Mouse (Mus musculus) midbrain, embryonic 15.5 days (tissue): ENCODE results near the gene Gm21887. TPM values are rescaled to one million over a fixed set of nuclear protein-coding genes. Genes with fewer than 3 reads are reported as not detected.
A peak's percentile ranks its signal among the peaks of the same experiment; 100 is the strongest.
"Not testable (repeated sequence)": the region's sequence is repeated elsewhere in the genome, so short reads cannot be mapped to it uniquely, and the experiment has no call there.

Source experiments
- ATAC-seq: fragments of 200-750 bp; cut with Nextera tagmentation; replicated peaks from 2 replicates; pipeline ENCODE4 v1.8.0; 2017; ENCODE audit warnings: moderate TSS enrichment
- H3K27ac ChIP-seq: fragments of 300-500 bp; sonication (generic); 2 replicates; pipeline ENCODE4 v1.5.1; 2015; ENCODE audit warnings: mild to moderate bottlenecking, inconsistent platforms
- H3K27me3 ChIP-seq: fragments of 300-500 bp; sonication (generic); replicated peaks from 2 replicates; pipeline ENCODE4 v1.6.1; 2015; ENCODE audit warnings: inconsistent platforms
- H3K36me3 ChIP-seq: fragments of 300-500 bp; sonication (generic); replicated peaks from 2 replicates; pipeline ENCODE4 v1.6.1; 2015; ENCODE audit warnings: inconsistent platforms
- H3K4me1 ChIP-seq: fragments of 300-500 bp; sonication (generic); 2 replicates; pipeline ENCODE4 v1.6.1; 2015; ENCODE audit warnings: inconsistent platforms
- H3K4me2 ChIP-seq: fragments of 300-500 bp; sonication (generic); 2 replicates; pipeline ENCODE4 v1.6.1; 2015; ENCODE audit warnings: inconsistent platforms, mild to moderate bottlenecking, moderate library complexity
- H3K4me3 ChIP-seq: fragments of 300-500 bp; sonication (generic); 2 replicates; pipeline ENCODE4 v1.5.1; 2015; ENCODE audit warnings: mild to moderate bottlenecking, inconsistent platforms
- H3K9ac ChIP-seq: fragments of 300-500 bp; sonication (generic); 2 replicates; pipeline ENCODE4 v1.6.1; 2015; ENCODE audit warnings: mild to moderate bottlenecking, inconsistent platforms
- H3K9me3 ChIP-seq: fragments of 300-500 bp; sonication (generic); 2 replicates; pipeline ENCODE4 v1.6.1; 2016; ENCODE audit warnings: inconsistent platforms
- WGBS: fragments of 180-500 bp; shearing (Covaris S2); methylation state at CpG from one replicate; pipeline ENCODE4 v1.1.7; 2015; ENCODE audit warnings: mixed read lengths; 5-methylcytosine and 5-hydroxymethylcytosine counted together
- polyA plus RNA-seq: library from polyadenylated mRNA; unstranded; fragments of >200 nt; fragmentation: Nextera tagmentation; extraction: Ambion mirVana; gene quantifications from 2 replicates; pipeline ENCODE4 v1.2.1, GENCODE M21; 2015

The Gm21887 gene
- polyA plus RNA-seq, 1 experiment from 2014 or later = 187 TPM

DNA sequence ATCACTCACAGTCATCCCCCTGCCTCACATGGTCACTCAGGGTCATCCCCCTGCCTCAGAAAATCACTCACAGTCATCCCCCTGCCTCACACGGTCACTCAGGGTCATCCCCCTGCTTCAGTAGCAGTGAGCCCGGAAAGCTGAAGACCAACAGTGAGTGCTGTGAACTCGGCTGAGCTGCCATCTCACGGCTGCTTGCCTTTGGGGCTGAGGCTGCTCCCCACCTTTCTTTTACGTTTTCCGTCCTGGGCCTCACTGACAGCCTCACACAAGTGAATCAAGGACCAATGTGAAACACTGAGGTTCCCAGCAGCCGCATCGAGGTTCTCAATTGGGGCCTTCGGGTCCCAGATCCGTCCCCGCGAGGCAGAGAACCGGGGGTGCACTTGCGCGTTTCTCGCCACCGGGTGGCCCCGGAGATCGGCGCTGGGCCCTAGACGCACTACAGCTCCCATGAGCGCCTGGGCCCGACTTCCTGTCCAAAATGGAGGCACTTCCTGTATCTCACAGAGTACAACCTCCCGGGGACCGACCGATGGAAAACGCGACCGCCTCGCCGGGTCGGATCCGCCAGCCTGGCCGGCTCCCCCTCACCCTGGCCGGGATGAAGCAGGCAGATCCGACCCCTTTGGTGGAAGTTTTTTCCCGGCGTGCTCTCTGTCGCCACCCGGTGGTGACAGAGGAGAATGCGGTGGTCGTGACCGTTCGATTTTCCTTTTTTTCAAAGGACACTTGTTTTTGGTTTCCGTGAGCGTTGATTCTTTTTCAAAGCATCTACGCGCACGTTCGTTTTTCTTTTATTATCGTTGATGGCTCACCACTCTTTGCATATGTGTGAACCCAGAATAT, 22.7 kb upstream of the Gm21887 start:
- 53% methylated on average over 51 of the region's 51 CpGs for WGBS

GRCm38 (mm10) chrX:169987368-169987837, 22.1 kb upstream of the Gm21887 start:
- not testable (repeated sequence) for H3K4me3 ChIP-seq, H3K27ac ChIP-seq, H3K4me2 ChIP-seq, H3K4me1 ChIP-seq, H3K27me3 ChIP-seq, H3K9ac ChIP-seq
- WGBS = 84% methylated on average over 28 of the region's 28 CpGs
- peaks cover 42% of the 10 kb centered on the region for H3K9me3 ChIP-seq
- ATAC-seq = peak; percentile 34
- H3K36me3 ChIP-seq = peaks cover 39% of the 10 kb centered on the region

More for the DNA sequence above, 22.7 kb upstream of the Gm21887 start:
- H3K27ac ChIP-seq = peak overlapping the region; percentile 60
- H3K9ac ChIP-seq = peak overlapping the region; percentile 22
- H3K36me3 ChIP-seq = peaks cover 46% of the 10 kb centered on the region
- not testable (repeated sequence) for H3K27me3 ChIP-seq, H3K4me1 ChIP-seq
- H3K9me3 ChIP-seq = peaks cover 44% of the 10 kb centered on the region
- peak overlapping the region; percentile 38 for H3K4me2 ChIP-seq
- ATAC-seq = peak; percentile 95
- peak overlapping the region; percentile 28 for H3K4me3 ChIP-seq

- H3K4me2 ChIP-seq, H3K4me3 ChIP-seq, H3K27ac ChIP-seq, H3K27me3 ChIP-seq, H3K9ac ChIP-seq, H3K4me1 ChIP-seq: not testable (repeated sequence)
- H3K9me3 ChIP-seq = peaks cover 32% of the 10 kb centered on the region
- peaks cover 36% of the 10 kb centered on the region for H3K36me3 ChIP-seq
- WGBS = 94% methylated on average over 56 of the region's 56 CpGs
- ATAC-seq = 0 out of 2 replicates have a peak, but pooled peaks have one; percentile 7
Observed at GRCm38 (mm10) chrX:169988571-169989218, 20.8 kb upstream of the Gm21887 start.

- H3K9ac ChIP-seq, H3K4me1 ChIP-seq, H3K4me3 ChIP-seq, ATAC-seq, H3K27ac ChIP-seq, H3K27me3 ChIP-seq, H3K4me2 ChIP-seq: not testable (repeated sequence)
- peaks cover 34% of the 10 kb centered on the region for H3K36me3 ChIP-seq
- peaks cover 29% of the 10 kb centered on the region for H3K9me3 ChIP-seq
- WGBS = 83% methylated on average over 8 of the region's 8 CpGs
Observed at GRCm38 (mm10) chrX:169989219-169989595, 20.3 kb upstream of the Gm21887 start.

DNA sequence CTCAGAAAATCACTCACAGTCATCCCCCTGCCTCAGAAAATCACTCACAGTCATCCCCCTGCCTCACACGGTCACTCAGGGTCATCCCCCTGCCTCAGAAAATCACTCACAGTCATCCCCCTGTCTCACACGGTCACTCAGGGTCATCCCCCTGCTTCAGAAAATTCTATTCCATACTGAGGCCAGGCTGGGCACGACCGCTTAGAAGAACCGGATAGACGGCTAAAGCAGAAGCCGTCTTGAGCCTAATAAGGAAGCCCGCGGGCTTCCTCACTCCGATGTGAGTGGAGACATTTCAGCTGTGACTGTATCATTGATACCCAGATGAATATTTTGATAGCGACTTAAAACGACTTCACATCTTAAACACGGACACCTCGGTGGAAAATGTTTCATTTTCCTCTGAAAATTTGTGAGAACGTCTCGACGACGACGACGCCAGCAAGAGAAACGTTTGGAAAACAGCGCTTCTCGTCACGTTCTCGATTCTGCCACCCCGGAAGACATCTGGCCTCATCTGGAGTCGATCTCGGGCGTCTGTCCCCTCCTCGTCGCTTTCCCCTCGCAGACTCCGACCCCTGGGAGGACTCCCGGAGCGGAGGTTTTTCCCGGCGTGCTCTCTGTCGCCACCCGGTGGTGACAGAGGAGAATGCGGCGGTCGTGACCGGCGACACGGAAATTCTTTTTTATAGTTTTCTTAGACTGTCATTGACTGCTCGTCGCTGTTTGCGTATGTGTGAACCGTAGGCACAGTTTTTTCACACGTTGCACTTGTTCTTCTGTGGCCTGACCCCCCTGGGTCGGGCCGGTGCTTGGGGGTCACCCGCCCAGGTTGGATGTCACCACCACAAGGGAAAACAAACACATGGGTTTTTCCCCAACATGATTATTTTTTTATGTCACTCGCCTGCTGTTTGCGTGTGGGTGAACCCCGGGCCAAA, 19.5 kb upstream of the Gm21887 start:
- H3K9ac ChIP-seq, H3K4me2 ChIP-seq, H3K4me3 ChIP-seq, H3K27me3 ChIP-seq, ATAC-seq, H3K27ac ChIP-seq, H3K4me1 ChIP-seq: not testable (repeated sequence)
- H3K9me3 ChIP-seq = peaks cover 26% of the 10 kb centered on the region
- H3K36me3 ChIP-seq = peaks cover 26% of the 10 kb centered on the region
- 76% methylated on average over 56 of the region's 56 CpGs for WGBS

- not testable (repeated sequence) for H3K9ac ChIP-seq, H3K27ac ChIP-seq, H3K27me3 ChIP-seq, H3K4me1 ChIP-seq
- peak; percentile 6; the same call in 1 of the 2 replicates for ATAC-seq
- Histone ChIP-seq H3K4me2 (peak overlapping the region; percentile 33), H3K9me3 (peaks cover 22% of the 10 kb centered on the region), H3K4me3 (peak overlapping the region; percentile 25; the same call in 1 of the 2 replicates), H3K36me3 (peaks cover 21% of the 10 kb centered on the region)
- 10% methylated on average over 16 of the region's 28 CpGs for WGBS
Observed at GRCm38 (mm10) chrX:169991128-169991873, 18.2 kb upstream of the Gm21887 start.

- H3K9ac ChIP-seq = not testable (repeated sequence)
- peaks cover 19% of the 10 kb centered on the region for H3K9me3 ChIP-seq
Observed at GRCm38 (mm10) chrX:169992086-169992930, 17.2 kb upstream of the Gm21887 start.

GRCm38 (mm10) chrX:169992951-169993547, 16.4 kb upstream of the Gm21887 start:
- H3K4me2 ChIP-seq, H3K27me3 ChIP-seq, H3K4me3 ChIP-seq, H3K4me1 ChIP-seq, ATAC-seq, H3K27ac ChIP-seq, H3K9ac ChIP-seq: not testable (repeated sequence)
- 45% methylated on average over 4 of the region's 8 CpGs for WGBS
- H3K36me3 ChIP-seq = peaks cover 14% of the 10 kb centered on the region
- peaks cover 19% of the 10 kb centered on the region for H3K9me3 ChIP-seq

More at GRCm38 (mm10) chrX:169992086-169992930, 17.2 kb upstream of the Gm21887 start:
- not testable (repeated sequence) for H3K4me1 ChIP-seq, ATAC-seq, H3K4me2 ChIP-seq, H3K27ac ChIP-seq, H3K27me3 ChIP-seq, H3K4me3 ChIP-seq
- WGBS = 19% methylated on average over 5 of the region's 15 CpGs
- peaks cover 18% of the 10 kb centered on the region for H3K36me3 ChIP-seq

GRCm38 (mm10) chrX:169994011-169994865, 15.2 kb upstream of the Gm21887 start:
- not testable (repeated sequence) for H3K9ac ChIP-seq, H3K9me3 ChIP-seq, H3K36me3 ChIP-seq, H3K27ac ChIP-seq, H3K4me3 ChIP-seq, H3K27me3 ChIP-seq, H3K4me1 ChIP-seq, H3K4me2 ChIP-seq, ATAC-seq
- 34% methylated on average over 3 of the region's 33 CpGs for WGBS
